Mouse (Mus musculus): ENCODE data around the gene Arpc1b.
A peak's percentile ranks its signal among the peaks of the same experiment; 100 is the strongest.

Arpc1b gene

DNA sequence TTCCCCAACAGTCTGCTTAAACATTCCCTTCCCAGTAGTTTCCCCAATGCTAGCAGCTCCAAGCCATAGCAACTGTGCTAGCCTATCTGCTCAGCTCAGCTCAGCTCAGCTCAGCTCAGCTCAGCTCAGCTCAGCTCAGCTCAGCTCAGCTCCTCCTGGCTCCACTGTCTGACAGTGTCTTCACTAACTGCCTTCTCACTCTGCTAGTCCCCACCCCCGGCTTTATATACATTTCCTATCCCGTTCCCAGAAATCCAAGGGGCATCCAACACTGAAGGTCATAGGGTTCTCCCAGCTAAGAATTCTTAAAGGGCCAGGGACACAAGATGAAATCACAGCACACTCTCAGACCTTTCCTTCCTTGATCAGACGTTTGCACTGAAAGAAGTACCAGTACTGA, 50.7 kb downstream of the Arpc1b start:
- DNase-seq (ENCODE audit: low read depth), result no peak

DNA sequence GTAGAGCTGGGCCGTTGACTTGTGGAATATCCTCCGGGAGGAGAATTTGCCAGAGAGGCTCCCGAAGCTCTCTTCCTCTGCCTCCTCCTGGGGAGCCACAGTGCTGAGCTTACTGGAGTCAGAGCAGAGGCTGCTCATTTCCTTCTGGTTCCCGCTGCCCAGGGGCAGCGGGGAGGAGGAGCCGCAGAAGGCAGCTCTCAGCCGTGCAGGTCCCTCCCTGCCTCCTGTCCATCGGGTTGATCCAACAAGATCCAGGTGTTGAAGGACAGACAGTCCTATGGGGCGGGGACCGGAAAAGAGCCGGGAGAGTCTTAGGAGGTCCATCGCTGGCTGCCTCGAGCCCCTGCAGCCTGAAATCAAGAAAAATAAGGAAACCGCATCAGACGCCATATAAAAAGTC, 51.2 kb downstream of the Arpc1b start:
- DNase-seq (ENCODE audit: low read depth), result no peak

DNA sequence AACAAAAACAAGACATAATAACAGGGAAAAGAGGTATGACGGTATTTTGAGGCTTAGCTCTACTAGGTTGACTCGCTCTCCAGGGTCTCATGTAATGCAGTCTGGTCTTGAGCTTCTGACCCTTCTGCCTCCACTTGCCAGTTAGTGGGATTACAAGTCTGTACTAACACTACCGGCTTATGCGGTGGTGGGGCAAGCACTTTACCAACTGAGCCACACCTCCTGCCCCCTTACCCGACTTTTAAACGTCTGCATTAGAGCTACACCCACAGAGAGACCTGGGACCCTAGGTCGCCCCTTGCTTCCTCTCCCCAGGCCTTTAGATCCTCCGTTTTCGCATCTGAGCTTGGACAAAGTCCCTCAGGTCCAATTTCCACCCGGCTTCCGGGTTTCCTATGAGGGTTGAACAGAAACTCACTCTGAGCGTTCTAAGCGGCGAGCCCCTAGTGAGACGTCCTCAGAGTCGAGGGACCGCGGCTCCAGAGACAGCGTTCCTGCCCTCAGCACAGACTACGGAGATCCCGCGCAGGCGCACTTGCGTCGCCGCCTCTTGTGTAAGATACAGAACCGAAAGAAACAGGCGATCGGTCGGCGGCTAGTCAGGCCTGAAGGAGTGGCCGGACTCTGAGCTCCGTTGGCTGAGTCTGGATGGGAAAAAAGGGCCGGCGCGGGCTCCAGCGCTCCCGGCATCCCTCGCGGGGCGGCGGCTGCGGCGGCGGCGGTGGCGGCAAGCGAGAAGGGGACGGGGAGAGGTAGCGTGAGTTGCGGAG, 52.7 kb downstream of the Arpc1b start, which contains the start of the genes Ptcd1 and Cpsf4:
Gene Ptcd1 (minus strand): TSS at position 573 of the 770 bp plus-strand sequence.
Gene Cpsf4 (plus strand): TSS at position 678 of the 770 bp plus-strand sequence.
- DNase-seq (ENCODE audit: low read depth), result peak; percentile 99

DNA sequence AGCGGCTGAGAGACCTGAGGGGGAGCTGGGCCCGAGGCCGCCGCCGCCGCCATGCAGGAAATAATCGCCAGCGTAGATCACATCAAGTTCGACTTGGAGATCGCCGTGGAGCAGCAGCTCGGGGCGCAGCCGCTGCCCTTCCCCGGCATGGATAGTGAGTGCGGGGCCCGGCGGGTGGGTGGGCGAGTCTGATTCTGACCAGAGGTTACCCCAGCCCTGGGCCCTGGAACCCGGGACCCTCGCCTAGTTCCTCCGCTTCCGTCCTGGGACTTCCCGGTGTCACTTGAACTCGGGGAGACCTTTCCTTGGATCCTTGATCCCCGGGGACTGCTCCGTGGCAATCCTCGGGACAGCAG, 53.3 kb downstream of the Arpc1b start:
- no peak for DNase-seq (ENCODE audit: low read depth)

DNA sequence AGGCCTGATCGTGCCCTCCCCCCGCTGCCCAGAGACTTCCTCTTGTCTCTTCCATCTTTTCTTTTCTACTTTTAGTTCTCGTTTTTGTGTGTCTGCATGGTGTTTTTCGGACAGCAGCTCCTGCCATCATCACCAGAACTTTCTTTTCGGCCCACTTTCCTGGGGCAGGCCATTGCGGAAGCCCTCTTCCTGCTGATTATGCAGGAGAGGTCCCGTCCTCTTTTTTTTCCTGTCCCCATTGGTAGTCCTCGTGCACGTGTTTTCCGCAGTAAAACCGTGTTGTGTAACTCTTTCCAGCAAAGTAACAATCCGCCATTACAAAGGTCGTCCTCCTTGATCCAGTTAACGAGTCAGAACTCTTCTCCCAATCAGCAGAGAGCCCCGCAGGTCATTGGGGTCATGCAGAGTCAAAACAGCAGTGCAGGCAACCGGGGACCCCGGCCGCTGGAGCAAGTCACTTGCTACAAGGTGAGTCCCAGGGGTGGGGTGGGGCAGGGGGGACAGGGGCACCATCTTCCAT, 64.5 kb downstream of the Arpc1b start:
- no peak for DNase-seq (ENCODE audit: low read depth)

All from NIH3T3 (cell line).